Mouse (Mus musculus): ENCODE results near the gene Dgat2.

DNA sequence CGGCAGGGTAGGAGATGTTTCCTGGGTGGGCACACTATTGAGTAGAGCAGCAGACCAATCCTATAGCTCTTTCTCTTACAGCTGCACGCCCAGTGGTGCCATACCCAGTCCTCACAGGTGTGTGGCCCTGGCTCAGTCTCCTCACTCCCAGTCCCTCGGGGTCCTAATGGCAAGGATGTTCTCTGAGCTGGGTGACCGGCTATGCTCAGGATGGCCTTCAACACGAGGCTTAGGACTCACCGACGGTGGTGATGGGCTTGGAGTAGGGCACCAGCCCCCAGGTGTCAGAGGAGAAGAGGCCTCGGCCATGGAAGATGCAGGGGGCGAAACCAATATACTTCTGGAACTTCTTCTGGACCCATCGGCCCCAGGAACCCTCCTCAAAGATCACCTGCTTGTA, 25.8 kb downstream of the Dgat2 start:
- TF ChIP-seq EP300 (IDR thresholded peaks at IDR 0.05), result no peak
- no peak for TF ChIP-seq CTCF (IDR thresholded peaks at IDR 0.05)
